Mouse (Mus musculus): ENCODE data around the gene Srp68. TPM values are rescaled to one million over a fixed set of nuclear protein-coding genes. Genes with fewer than 3 reads are reported as not detected.
A peak's percentile ranks its signal among the peaks of the same experiment; 100 is the strongest.

Srp68 gene
- total RNA-seq, 2 experiments from 2014 or later, result 63.1 to 65.6 TPM

- ATAC-seq (replicated peaks; ENCODE audit: poor library complexity), result no peak
Observed at GRCm38 (mm10) chr11:116210696-116211095, 63.3 kb downstream of the Srp68 start.

- no peak for ATAC-seq (replicated peaks; ENCODE audit: poor library complexity)
Observed at GRCm38 (mm10) chr11:116209257-116209656, 64.8 kb downstream of the Srp68 start.

- no peak for ATAC-seq (replicated peaks; ENCODE audit: poor library complexity)
Observed at GRCm38 (mm10) chr11:116208660-116209059, 65.4 kb downstream of the Srp68 start.

GRCm38 (mm10) chr11:116206678-116207077 lies 67.3 kb downstream of the Srp68 start:
- ATAC-seq (replicated peaks; ENCODE audit: poor library complexity), result no peak

- ATAC-seq (replicated peaks; ENCODE audit: poor library complexity), result no peak
Observed at GRCm38 (mm10) chr11:116203150-116203549, 70.9 kb downstream of the Srp68 start.

- no peak for ATAC-seq (replicated peaks; ENCODE audit: poor library complexity)
Observed at GRCm38 (mm10) chr11:116201151-116201550, 72.9 kb downstream of the Srp68 start.

GRCm38 (mm10) chr11:116198639-116199531 lies 75.1 kb downstream of the Srp68 start, which contains the start of the genes Ten1 and Acox1:
Gene Ten1, plus strand, starts transcription at chr11:116198855.
Gene Acox1, minus strand, starts transcription at chr11:116199045.
- peak; percentile 85 for ATAC-seq (replicated peaks; ENCODE audit: poor library complexity)

DNA sequence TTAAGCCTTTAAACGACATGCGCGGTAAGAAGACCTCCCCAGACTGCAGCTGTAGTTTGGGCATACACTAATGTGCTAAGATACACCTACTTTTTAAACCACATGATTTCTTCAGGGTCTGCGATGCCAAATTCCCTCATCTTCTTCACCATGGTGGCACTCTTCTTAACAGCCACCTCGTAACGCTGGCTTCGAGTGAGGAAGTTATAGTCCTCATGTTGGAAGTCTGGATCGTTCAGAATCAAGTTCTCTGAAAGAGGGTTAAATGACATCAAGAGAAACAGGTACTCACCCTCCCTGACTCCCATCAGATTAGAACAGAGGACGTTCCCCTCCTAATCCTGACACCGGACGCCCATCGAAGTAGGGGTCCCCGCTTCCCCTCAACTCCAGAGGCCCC lies 75.9 kb downstream of the Srp68 start:
- ATAC-seq (replicated peaks; ENCODE audit: poor library complexity), result no peak

DNA sequence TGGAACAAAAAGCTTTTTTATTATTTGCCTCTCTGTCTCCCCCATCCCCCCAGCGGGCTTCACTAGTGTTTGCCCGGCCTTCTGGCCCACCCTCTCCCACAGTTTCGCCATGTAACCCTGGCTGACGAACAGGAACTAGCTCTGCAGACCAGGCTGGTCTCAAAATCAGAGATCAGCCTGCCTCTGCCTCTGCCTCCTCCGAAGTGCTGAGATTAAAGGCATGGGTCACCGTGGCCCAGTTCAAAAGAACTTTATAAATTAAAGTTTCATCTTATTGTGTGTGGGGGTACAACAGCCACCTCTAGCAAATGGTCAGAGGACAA lies 76.5 kb downstream of the Srp68 start:
- ATAC-seq (replicated peaks; ENCODE audit: poor library complexity), result no peak

GRCm38 (mm10) chr11:116196866-116197583 lies 77.0 kb downstream of the Srp68 start:
- no peak for ATAC-seq (replicated peaks; ENCODE audit: poor library complexity)

DNA sequence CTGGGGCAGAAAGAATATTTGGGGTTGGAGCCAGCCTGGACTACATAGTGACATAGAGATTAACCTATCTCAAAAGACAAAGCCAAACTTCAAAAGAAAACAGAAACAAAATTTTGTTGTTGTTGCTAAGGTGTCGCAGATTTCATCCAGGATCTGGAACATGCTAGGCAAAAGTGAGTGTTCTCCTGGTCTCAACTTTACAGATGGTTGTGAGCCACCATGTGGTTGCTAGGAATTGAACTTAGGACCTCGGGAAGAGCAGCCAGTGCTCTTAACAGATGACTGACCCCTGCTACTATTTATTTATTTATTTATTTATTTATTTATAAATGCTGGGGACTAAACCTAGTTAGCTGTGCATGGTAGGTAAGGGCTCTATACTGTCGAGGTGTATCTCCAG lies 77.7 kb downstream of the Srp68 start:
- no peak for ATAC-seq (replicated peaks; ENCODE audit: poor library complexity)

DNA sequence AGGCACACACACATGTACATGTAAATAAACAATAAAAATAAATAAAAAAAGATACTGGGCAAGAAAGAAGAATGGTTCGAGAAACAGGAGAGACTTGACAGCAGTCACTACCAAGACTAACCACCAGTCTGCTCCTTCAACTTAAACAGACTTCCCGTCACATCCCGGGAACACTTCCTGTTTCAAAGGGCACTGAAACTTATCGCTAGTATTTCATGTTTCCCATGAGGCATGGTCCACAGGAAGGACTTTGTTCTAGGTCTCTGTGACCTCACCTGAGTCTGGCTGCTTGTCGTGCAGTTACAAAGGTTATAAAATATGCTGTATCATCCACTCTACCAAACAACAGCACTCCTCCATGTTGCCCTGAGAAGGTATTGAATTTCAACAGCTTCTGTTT lies 78.8 kb downstream of the Srp68 start:
- ATAC-seq (replicated peaks; ENCODE audit: poor library complexity), result peak; percentile 30

Other genes with a start within 250 kb of the Srp68 start
- gene H3f3b, start 246.3 kb downstream of the Srp68 start, total RNA-seq (2015), result 714 and 817 TPM in 2 replicates
- 751 and 801 TPM in 2 replicates for gene H3f3b, start 246.3 kb downstream of the Srp68 start, total RNA-seq (2017)
- 13.7 and 15.3 TPM in 2 replicates for gene Unk, start 243.9 kb downstream of the Srp68 start, total RNA-seq (2015)
- 14.2 and 18.7 TPM in 2 replicates for gene Unk, start 243.9 kb downstream of the Srp68 start, total RNA-seq (2017)
- gene Unc13d, start 196.3 kb downstream of the Srp68 start, total RNA-seq (2015), result 13.6 and 15.8 TPM in 2 replicates
- gene Unc13d, start 196.3 kb downstream of the Srp68 start, total RNA-seq (2017), result 15.5 and 26.1 TPM in 2 replicates
- 42.4 and 56.5 TPM in 2 replicates for gene Wbp2, start 187.2 kb downstream of the Srp68 start, total RNA-seq (2015)
- 15.6 and 22.8 TPM in 2 replicates for gene Wbp2, start 187.2 kb downstream of the Srp68 start, total RNA-seq (2017)
- 0.59 and 1.9 TPM in 2 replicates for gene Trim47, start 147.0 kb downstream of the Srp68 start, total RNA-seq (2015)
- 1.0 and 1.3 TPM in 2 replicates for gene Trim47, start 147.0 kb downstream of the Srp68 start, total RNA-seq (2017)
- 13.8 and 16.2 TPM in 2 replicates for gene Trim65, start 143.1 kb downstream of the Srp68 start, total RNA-seq (2015)
- gene Trim65, start 143.1 kb downstream of the Srp68 start, total RNA-seq (2017), result 6.2 and 7.7 TPM in 2 replicates
- 38.2 and 47.0 TPM in 2 replicates for gene Mrpl38, start 135.3 kb downstream of the Srp68 start, total RNA-seq (2015)
- gene Mrpl38, start 135.3 kb downstream of the Srp68 start, total RNA-seq (2017), result 24.0 and 24.9 TPM in 2 replicates
- gene Fbf1, start 106.1 kb downstream of the Srp68 start, total RNA-seq (2015), result 9.6 and 10.0 TPM in 2 replicates
- 14.2 and 23.8 TPM in 2 replicates for gene Fbf1, start 106.1 kb downstream of the Srp68 start, total RNA-seq (2017)
- 63.8 and 66.9 TPM in 2 replicates for gene Ten1, start 75.4 kb downstream of the Srp68 start, total RNA-seq (2015)
- gene Ten1, start 75.4 kb downstream of the Srp68 start, total RNA-seq (2017), result 21.4 and 41.1 TPM in 2 replicates
- gene Acox1, start 75.2 kb downstream of the Srp68 start, total RNA-seq (2015), result 16.2 and 17.0 TPM in 2 replicates
- 15.6 and 15.9 TPM in 2 replicates for gene Acox1, start 75.2 kb downstream of the Srp68 start, total RNA-seq (2017)
- gene Evpl, start 36.1 kb downstream of the Srp68 start, total RNA-seq (2015), result 0.05 and 0.24 TPM in 2 replicates
- gene Evpl, start 36.1 kb downstream of the Srp68 start, total RNA-seq (2017), result 1.2 and 2.0 TPM in 2 replicates
- not detected in 2 replicates for gene Galr2, start 6.7 kb upstream of the Srp68 start, total RNA-seq (2015)
- not detected in 2 replicates for gene Galr2, start 6.7 kb upstream of the Srp68 start, total RNA-seq (2017)
- 29.1 and 44.3 TPM in 2 replicates for gene Exoc7, start 33.0 kb upstream of the Srp68 start, total RNA-seq (2015)
- 21.7 and 22.1 TPM in 2 replicates for gene Exoc7, start 33.0 kb upstream of the Srp68 start, total RNA-seq (2017)
- not detected in 2 replicates for gene Foxj1, start 61.2 kb upstream of the Srp68 start, total RNA-seq (2015)
- not detected in 2 replicates for gene Foxj1, start 61.2 kb upstream of the Srp68 start, total RNA-seq (2017)
- gene Rnf157, start 138.8 kb upstream of the Srp68 start, total RNA-seq (2015), result 7.1 and 7.6 TPM in 2 replicates
- gene Rnf157, start 138.8 kb upstream of the Srp68 start, total RNA-seq (2017), result 5.5 and 7.6 TPM in 2 replicates
- gene Ubald2, start 159.9 kb upstream of the Srp68 start, total RNA-seq (2015), result 74.1 and 75.9 TPM in 2 replicates
- 71.7 and 76.0 TPM in 2 replicates for gene Ubald2, start 159.9 kb upstream of the Srp68 start, total RNA-seq (2017)
- not detected in 2 replicates for gene Qrich2, start 192.0 kb upstream of the Srp68 start, total RNA-seq (2015)
- 0.07 TPM in 1 of 2 replicates, not detected in the other for gene Qrich2, start 192.0 kb upstream of the Srp68 start, total RNA-seq (2017)
- 46.9 and 49.3 TPM in 2 replicates for gene Prpsap1, start 220.0 kb upstream of the Srp68 start, total RNA-seq (2015)
- 27.9 and 33.0 TPM in 2 replicates for gene Prpsap1, start 220.0 kb upstream of the Srp68 start, total RNA-seq (2017)

Measured in megakaryocyte progenitor cell, adult 5-6 weeks (primary cell).